Mouse (Mus musculus): ENCODE data around the gene Lig3.

GRCm38 (mm10) chr11:82852115-82852514, 71.2 kb downstream of the Lig3 start:
- no peak for TF ChIP-seq TBP (conservative IDR thresholded peaks at IDR 0.05; ENCODE audit: low read depth, low read length)
- TF ChIP-seq ZKSCAN1 (IDR thresholded peaks at IDR 0.05; ENCODE audit: borderline replicate concordance, low read depth, low read length), result no peak
- TF ChIP-seq CTCF (conservative IDR thresholded peaks at IDR 0.05 in 1 of 2, IDR thresholded peaks at IDR 0.05 in 1 of 2; ENCODE audit: low read depth in 2 of 2, low read length in 2 of 2), result no peak
- TF ChIP-seq BHLHE40 (IDR thresholded peaks at IDR 0.05; ENCODE audit: low read depth, low read length), result no peak
- TF ChIP-seq ZNF384 (IDR thresholded peaks at IDR 0.05; ENCODE audit: low read depth, low read length), result no peak
- TF ChIP-seq HCFC1 (IDR thresholded peaks at IDR 0.05; ENCODE audit: low read depth, low read length), result no peak
- TF ChIP-seq CHD1 (IDR thresholded peaks at IDR 0.05; ENCODE audit: low read depth, low read length), result no peak
- TF ChIP-seq NELFE (IDR thresholded peaks at IDR 0.05; ENCODE audit: low read depth, low read length), result no peak
- no peak for TF ChIP-seq PAX5 (IDR thresholded peaks at IDR 0.05; ENCODE audit: low read length)
- TF ChIP-seq POLR2A (IDR thresholded peaks at IDR 0.05; ENCODE audit: low read depth, low read length), result no peak
- TF ChIP-seq ETS1 (conservative IDR thresholded peaks at IDR 0.05; ENCODE audit: low read depth, low read length), result no peak

All from CH12.LX (cell line).